Mouse (Mus musculus) layer of hippocampus, adult 2 months (tissue): ENCODE measurements at regions not wholly inside any gene's neighbourhood (a gene's known extent, or its start where the extent isn't known, plus 50 kb on each side); places are given as distances from the start of the nearest gene placed in this dataset.

ENCODE experiments used
- DNase-seq, 2 experiments: peaks; one replicate each; pipeline ENCODE4 v3.0.0; 2022; ENCODE audit warnings: low spot score in 2 of 2
- H3K27ac ChIP-seq: fragments of 200-600 bp; 2 replicates; pipeline ENCODE4 v1.8.1; 2022
- H3K4me3 ChIP-seq: fragments of 200-600 bp; 2 replicates; pipeline ENCODE4 v1.8.1; 2022; ENCODE audit warnings: mild to moderate bottlenecking
- CTCF ChIP-seq: fragments of 200-600 bp; conservative IDR thresholded peaks from 2 replicates; pipeline ENCODE4 v1.8.1; 2022; ENCODE audit warnings: antibody characterized with exemption, mild to moderate bottlenecking, moderate library complexity

GRCm38 (mm10) chr4:68275063-68275708, 679.0 kb downstream of the Brinp1 start:
- no peak for DNase-seq

More at GRCm38 (mm10) chr4:68275063-68275708, 679.0 kb downstream of the Brinp1 start:
- Histone ChIP-seq H3K27ac (no peak overlapping the region), H3K4me3 (no peak overlapping the region)
- TF ChIP-seq CTCF = no peak
